Mouse (Mus musculus) B cell, adult 62 days (primary cell): ENCODE results near the gene Nifk. TPM values are rescaled to one million over a fixed set of nuclear protein-coding genes. Genes with fewer than 3 reads are reported as not detected.

Source experiments
- total RNA-seq: library from RNA; stranded (reverse); gene quantifications from 4 replicates; pipeline ENCODE4 v1.2.4, GENCODE M21; 2023

Nifk gene
- 31.2 to 37.7 TPM (median 37.4 TPM) in 4 replicates for total RNA-seq

DNA sequence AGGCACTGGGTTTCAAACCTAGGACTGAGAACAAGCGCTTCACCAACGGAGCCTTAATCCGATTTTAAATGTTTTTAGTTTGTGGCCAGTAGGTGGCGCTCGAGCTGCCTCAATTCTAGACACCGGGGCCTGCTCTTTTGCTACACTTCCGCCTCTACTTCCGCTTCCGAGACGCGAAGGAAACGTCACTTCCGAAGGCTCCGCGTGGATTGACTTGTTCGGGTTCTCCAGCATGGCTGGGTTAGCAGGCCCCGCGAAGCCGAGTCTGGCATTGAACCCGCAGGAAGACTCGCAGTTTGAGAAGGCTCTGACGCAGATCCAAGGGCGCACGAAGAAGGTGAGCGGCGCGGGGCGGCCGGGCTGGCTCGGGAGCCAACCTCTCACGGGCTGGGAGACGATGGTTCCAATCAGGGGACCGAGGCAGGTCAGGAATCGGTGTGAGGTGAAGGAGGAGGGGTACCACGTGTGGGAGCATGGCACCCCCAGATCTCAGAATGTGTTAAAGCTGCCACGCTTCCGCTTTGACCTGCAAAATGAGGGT lies at the start of gene Nifk:
Gene Nifk (plus strand): TSS at position 179 of the 541 bp plus-strand sequence.

DNA sequence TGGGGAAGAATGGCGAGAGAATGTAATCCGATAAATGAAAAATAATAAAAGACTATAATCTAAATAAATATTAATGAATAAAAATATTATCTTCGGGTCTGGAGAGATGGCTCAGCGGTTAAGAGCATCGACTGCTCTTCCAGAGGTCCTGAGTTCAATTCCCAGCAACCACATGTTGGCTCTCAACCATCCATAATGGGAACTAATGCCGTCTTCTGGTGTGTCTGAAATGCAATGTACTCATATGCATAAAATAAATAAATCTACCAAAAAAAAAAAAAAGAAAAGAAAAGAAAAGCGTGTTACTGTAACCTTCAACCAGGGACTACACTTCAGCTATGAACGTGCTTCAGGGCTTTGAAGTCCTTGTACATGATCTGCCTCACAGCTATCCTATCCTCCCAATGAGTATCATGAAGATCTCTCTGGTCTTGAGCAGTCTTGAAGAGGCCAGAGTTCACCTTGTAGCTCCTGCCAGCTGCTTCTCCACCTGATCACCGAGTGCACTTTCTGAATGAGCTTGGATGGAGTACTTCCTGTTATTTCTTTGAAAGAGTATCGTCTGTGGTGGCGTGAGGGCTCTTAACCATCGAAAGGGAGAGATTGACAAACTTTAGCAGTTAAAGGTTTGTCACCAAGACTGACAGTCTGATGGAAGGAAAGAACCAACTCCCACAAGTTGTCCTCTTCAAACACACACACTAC lies 9.9 kb upstream of the Nifk start, which contains the start of gene Tsn:
Gene Tsn (minus strand): TSS at position 118 of the 705 bp plus-strand sequence.

Other genes starting within 250 kb of the Nifk start
- gene Gm29106, start 145.3 kb upstream of the Nifk start, total RNA-seq, result not detected in 4 replicates
- gene Tsn, start 10.1 kb upstream of the Nifk start, total RNA-seq, result 81.7 to 90.6 TPM (median 86.0 TPM) in 4 replicates
- gene Clasp1, start 67.2 kb downstream of the Nifk start, total RNA-seq, result 133 to 150 TPM (median 141 TPM) in 4 replicates